Mouse (Mus musculus): ENCODE data around the gene Rhbdf2. TPM values are rescaled to one million over a fixed set of nuclear protein-coding genes. Genes with fewer than 3 reads are reported as not detected.

Rhbdf2 gene
- polyA plus RNA-seq, 1 experiment = not detected

DNA sequence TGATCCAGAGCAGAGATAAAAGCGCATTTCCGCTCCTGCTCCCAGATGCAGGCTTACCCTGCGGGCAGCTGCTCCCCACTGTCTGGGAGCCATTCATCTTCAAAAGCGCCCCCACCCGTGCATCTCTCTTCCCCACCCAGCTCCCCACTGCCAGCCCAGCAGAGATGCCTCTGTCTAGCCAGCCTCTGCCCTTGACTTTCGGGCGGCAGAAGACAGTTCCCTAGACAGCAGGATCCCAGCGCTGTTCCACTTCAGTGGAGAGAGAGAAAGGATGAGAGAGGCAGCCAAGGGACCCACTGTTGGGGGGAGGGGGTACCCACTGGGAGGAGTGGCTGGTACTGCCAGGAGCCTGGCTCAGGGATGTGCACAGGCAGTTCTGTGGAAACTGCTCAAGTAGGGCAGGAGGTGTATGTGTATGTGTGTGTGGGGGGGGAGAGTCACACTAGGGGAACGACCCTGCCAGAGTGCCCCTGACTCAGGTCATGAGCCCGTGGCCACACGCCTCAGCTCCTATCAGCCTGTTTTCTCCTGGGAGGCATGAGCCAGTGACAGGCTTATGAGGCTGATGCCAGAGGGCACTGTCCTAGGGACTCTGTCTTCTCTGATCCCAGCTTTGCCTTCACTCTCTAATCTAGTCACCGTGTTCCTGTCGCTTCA is 34.6 kb upstream of the Rhbdf2 start:
- 6% methylated on average over 13 of the region's 13 CpGs for WGBS
- Histone ChIP-seq H3K27ac (ENCODE audit: insufficient read depth, low read depth, low read length) (peak overlapping the region; percentile 52), H3K4me1 (ENCODE audit: control insufficient read depth, insufficient read depth, low read length) (peaks cover 70% of the 10 kb centered on the region), H3K4me3 (ENCODE audit: insufficient read depth, low read depth, low read length) (no peak overlapping the region)
- TF ChIP-seq POLR2A (IDR thresholded peaks at IDR 0.05; ENCODE audit: insufficient read depth, low read depth, low read length) (no peak), CTCF (IDR thresholded peaks at IDR 0.05; ENCODE audit: insufficient read depth, low read depth, low read length) (no peak)

DNA sequence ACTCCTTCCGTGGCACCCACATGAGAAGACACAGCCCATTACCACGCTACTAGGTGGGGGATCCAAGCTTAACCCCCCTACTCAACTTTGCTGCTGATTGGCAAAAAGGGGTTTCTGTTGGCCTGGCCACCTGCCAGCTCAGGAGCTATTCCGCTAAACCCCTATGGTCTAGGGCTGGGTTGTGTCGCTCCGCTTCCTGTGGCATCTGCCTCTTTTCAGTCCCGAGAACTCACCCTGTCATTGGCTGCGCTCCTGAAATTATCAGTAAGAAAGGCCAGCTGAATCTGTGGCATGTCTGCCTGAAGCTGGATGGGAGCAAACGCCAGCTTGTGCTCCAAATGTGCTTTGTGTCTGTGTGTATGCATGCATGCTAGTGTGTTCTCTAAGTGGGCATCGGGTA is 33.4 kb upstream of the Rhbdf2 start:
- WGBS = 40% methylated on average over 9 of the region's 9 CpGs
- Histone ChIP-seq H3K27ac (ENCODE audit: insufficient read depth, low read depth, low read length) (peak overlapping the region; percentile 52; the same call in 1 of the 2 replicates), H3K4me3 (ENCODE audit: insufficient read depth, low read depth, low read length) (no peak overlapping the region), H3K4me1 (ENCODE audit: control insufficient read depth, insufficient read depth, low read length) (peaks cover 72% of the 10 kb centered on the region)
- TF ChIP-seq POLR2A (IDR thresholded peaks at IDR 0.05; ENCODE audit: insufficient read depth, low read depth, low read length) (no peak), CTCF (IDR thresholded peaks at IDR 0.05; ENCODE audit: insufficient read depth, low read depth, low read length) (no peak)

DNA sequence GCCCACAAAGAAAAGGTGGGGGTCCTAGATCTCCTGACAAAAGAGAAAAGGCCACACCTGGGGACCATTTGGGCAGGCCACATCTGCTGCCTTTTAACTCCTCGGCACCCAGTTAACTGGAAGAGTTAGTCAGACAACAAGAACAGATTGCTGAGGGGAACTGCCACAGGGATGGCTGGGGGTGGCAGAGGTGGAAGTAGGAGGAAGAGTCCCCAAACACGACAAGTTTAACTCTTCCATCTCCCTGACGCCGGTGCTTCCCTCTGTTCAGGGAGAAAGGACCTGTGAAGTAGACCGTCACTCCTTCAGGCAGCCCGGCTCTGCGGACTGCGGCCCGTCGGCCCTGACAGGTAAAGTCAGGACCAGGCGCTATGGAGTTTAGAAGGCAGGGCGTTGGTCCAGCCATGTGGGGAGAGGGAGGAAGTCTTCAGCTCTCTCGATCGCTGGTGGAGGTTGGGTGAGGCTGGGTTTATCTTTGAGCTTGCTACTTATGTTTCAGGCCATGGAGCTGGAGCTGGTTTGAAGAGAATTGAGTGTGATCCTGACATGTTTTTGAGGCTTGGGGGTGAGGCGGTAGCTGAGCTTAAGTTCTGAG is 32.3 kb upstream of the Rhbdf2 start:
- TF ChIP-seq CTCF (IDR thresholded peaks at IDR 0.05; ENCODE audit: insufficient read depth, low read depth, low read length) = no peak
- no peak for TF ChIP-seq POLR2A (IDR thresholded peaks at IDR 0.05; ENCODE audit: insufficient read depth, low read depth, low read length)
- Histone ChIP-seq H3K4me1 (ENCODE audit: control insufficient read depth, insufficient read depth, low read length) (peaks cover 78% of the 10 kb centered on the region), H3K4me3 (ENCODE audit: insufficient read depth, low read depth, low read length) (no peak overlapping the region), H3K27ac (ENCODE audit: insufficient read depth, low read depth, low read length) (no peak overlapping the region)
- WGBS = 86% methylated on average over 15 of the region's 15 CpGs

DNA sequence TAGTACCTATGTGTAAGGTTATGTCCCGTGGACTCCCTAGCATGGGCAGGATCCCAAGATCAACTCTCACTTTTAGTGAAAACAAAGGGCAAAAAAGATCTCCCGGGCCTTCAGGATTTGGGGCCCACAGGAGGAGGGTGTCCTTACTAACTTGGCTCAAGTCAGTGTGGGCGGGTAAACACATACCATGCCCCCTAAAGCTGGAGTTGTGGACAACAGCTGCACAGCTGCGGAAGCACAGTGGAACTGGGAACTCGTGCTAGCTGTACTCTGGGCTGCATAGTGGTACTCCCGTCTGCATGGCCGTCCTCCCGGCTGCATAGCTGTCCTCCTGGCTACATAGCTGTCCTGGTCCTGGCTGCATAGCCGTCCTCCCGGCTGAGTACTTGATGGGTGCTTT is 31.4 kb upstream of the Rhbdf2 start:
- peaks cover 73% of the 10 kb centered on the region for H3K4me1 ChIP-seq (ENCODE audit: control insufficient read depth, insufficient read depth, low read length)
- H3K4me3 ChIP-seq (ENCODE audit: insufficient read depth, low read depth, low read length) = no peak overlapping the region
- WGBS = 59% methylated on average over 10 of the region's 10 CpGs
- TF ChIP-seq POLR2A (IDR thresholded peaks at IDR 0.05; ENCODE audit: insufficient read depth, low read depth, low read length) (no peak), CTCF (IDR thresholded peaks at IDR 0.05; ENCODE audit: insufficient read depth, low read depth, low read length) (no peak)
- no peak overlapping the region for H3K27ac ChIP-seq (ENCODE audit: insufficient read depth, low read depth, low read length)

DNA sequence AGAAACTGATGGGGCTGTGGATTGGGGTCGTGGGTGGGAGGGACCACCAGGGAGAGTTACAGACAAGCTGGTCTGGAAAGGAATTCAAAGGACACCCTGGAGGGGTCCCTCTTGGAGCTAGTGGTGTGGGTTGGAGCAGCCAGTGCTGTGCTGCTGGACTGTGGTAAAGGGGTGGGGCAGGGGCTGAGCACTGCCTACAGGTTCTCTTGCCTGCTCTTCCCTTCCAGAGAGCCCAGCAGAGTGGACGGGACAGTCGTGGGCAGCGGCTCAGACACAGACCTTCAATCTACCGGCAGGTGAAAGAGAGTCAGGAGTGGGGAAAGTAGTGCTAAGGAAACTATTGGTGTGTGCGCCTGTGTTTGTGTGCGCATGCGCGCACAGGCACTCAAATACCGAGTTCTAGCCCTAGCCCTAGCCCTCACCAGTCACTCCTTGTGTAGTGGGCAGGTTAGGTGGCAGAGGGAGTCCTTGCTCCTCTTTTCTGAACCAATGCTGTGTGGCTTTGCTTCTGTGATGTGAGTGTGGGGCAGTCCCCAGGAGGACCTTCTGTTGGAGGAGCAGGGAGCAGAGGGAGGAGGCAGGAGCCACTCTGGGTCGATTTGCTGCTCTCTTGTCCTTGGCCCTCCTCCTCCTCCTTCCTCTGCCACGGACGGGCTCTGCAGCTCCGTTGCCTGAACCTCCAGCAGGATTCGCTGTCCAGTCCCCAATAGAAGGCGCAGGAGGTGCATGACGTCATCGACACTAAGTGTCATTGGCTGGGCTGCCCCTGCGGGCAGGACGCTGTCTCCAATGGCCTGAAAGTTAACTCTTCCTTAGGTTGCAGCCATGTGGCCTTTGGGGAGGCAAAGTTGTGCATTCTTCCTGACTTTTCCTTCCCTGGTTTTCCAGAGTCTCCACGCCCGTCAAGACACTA is 30.7 kb upstream of the Rhbdf2 start:
- Histone ChIP-seq H3K4me1 (ENCODE audit: control insufficient read depth, insufficient read depth, low read length) (peaks cover 69% of the 10 kb centered on the region), H3K4me3 (ENCODE audit: insufficient read depth, low read depth, low read length) (peak overlapping the region; percentile 39), H3K27ac (ENCODE audit: insufficient read depth, low read depth, low read length) (peak overlapping the region; percentile 83)
- TF ChIP-seq CTCF (IDR thresholded peaks at IDR 0.05; ENCODE audit: insufficient read depth, low read depth, low read length) (no peak), POLR2A (IDR thresholded peaks at IDR 0.05; ENCODE audit: insufficient read depth, low read depth, low read length) (peak; percentile 70)
- 14% methylated on average over 22 of the region's 22 CpGs for WGBS

DNA sequence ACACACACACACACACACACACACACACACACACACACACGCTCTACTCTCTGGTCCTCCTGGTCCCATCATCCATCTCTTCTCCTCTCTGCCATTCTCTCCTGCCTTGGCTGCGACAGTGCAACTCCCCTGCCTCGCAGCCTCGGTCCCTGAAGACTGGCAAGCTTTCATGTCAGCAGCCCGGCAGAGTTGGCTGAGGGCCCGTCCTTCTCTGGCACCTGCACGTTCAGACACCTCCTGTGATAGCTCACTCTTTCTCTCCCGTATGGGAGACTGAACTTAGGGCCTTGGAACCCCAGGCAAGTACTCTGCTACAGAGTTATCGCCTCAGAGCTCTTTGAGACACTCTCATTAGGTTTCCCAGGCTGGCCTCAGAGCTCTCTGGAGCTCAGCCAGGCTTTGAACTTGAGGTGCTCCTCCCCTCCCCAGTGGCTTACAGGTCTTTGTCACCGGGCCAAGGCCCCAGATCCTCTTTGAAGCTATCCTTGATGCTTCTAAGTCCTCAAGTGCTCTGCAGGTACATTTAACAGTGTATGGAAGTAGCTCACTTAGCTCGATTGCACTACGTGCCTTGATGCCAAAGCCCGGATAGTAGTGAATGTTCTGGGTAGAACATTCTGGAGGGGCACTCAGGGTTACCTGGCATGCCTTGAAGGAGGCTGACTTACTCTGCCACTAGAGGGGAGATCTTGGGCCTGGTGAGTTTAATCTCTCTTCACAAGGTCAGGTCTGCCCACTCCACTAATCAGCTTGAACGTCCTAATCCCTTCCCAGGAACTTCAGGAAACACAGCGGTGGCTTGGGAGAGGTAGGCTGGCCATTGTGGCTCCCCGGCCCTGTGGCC is 29.8 kb upstream of the Rhbdf2 start:
- 59% methylated on average over 16 of the region's 16 CpGs for WGBS
- peaks cover 69% of the 10 kb centered on the region for H3K4me1 ChIP-seq (ENCODE audit: control insufficient read depth, insufficient read depth, low read length)
- H3K27ac ChIP-seq (ENCODE audit: insufficient read depth, low read depth, low read length) = no peak overlapping the region
- H3K4me3 ChIP-seq (ENCODE audit: insufficient read depth, low read depth, low read length) = no peak overlapping the region
- TF ChIP-seq POLR2A (IDR thresholded peaks at IDR 0.05; ENCODE audit: insufficient read depth, low read depth, low read length) (no peak), CTCF (IDR thresholded peaks at IDR 0.05; ENCODE audit: insufficient read depth, low read depth, low read length) (no peak)

DNA sequence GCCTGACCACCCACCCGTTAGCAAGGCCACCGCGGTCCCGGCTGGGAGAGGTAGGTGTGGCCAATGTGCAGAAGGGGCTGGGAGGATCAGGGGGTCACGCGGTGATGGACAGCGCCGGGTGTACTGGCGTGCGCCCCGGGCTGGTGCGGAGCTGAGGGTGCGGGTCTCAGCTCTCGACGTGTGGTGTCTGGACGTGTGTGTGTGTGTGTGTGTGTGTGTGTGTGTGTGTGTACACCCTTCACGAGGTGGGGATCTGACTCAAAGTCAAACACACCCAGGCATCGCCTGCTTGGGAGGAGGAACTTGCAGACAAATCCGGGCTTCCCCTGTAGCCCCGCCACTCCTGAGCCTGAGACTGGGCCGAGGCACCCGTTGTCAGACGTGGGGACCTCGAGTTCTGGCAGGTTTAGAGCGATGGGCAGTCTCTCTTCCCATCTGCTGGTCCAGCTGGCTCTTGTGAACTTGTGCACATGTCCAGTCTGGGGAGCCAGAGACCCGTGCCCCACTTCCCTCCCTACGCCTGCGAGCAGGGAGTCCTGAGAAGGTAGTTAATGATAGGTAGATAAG is 27.5 kb upstream of the Rhbdf2 start, which contains the start of gene Cygb:
Gene Cygb (minus strand): TSS at position 59 of the 567 bp plus-strand sequence.
- WGBS = 10% methylated on average over 28 of the region's 28 CpGs
- Histone ChIP-seq H3K4me1 (ENCODE audit: control insufficient read depth, insufficient read depth, low read length) (peaks cover 72% of the 10 kb centered on the region), H3K4me3 (ENCODE audit: insufficient read depth, low read depth, low read length) (peak within 1 kb of the TSS; percentile 68), H3K27ac (ENCODE audit: insufficient read depth, low read depth, low read length) (peak within 1 kb of the TSS; percentile 83)
- no peak for TF ChIP-seq POLR2A (IDR thresholded peaks at IDR 0.05; ENCODE audit: insufficient read depth, low read depth, low read length)
- no peak for TF ChIP-seq CTCF (IDR thresholded peaks at IDR 0.05; ENCODE audit: insufficient read depth, low read depth, low read length)

DNA sequence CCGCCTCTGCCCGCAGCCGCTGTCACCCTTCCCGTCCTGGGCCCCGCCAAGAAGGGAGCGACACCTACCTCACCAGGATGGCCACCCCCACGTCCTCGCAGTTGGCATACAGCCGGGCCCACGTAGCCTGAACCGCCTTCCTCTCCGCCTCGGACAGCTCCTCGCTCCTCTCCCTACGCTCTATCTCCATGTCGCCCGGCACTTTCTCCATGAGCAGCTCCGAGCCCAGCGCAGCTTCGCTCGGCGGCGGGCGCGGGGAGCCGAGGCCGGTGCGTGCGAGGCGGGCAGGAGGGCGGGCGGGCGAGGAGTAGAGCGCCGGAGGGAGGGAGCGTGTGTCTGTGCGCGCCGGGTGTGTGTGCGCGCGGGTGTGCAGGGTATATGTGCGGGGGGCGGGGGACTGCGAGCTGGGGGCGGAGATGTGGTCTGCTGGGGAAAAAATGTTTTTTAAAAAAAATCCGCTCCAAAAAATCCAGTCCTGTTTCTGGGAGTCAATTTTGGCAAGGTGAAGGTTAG is 26.9 kb upstream of the Rhbdf2 start:
- TF ChIP-seq POLR2A (IDR thresholded peaks at IDR 0.05; ENCODE audit: insufficient read depth, low read depth, low read length) (peak; percentile 63), CTCF (IDR thresholded peaks at IDR 0.05; ENCODE audit: insufficient read depth, low read depth, low read length) (no peak)
- Histone ChIP-seq H3K4me1 (ENCODE audit: control insufficient read depth, insufficient read depth, low read length) (peaks cover 73% of the 10 kb centered on the region), H3K4me3 (ENCODE audit: insufficient read depth, low read depth, low read length) (peak overlapping the region; percentile 68), H3K27ac (ENCODE audit: insufficient read depth, low read depth, low read length) (peak overlapping the region; percentile 83)
- 2% methylated on average over 47 of the region's 47 CpGs for WGBS

All from olfactory bulb, adult 2 months (tissue).